Mouse (Mus musculus) limb, embryonic 13.5 days (tissue): ENCODE measurements around the gene Prkd2. TPM values are rescaled to one million over a fixed set of nuclear protein-coding genes. Genes with fewer than 3 reads are reported as not detected.
A peak's percentile ranks its signal among the peaks of the same experiment; 100 is the strongest.

Source experiments
- ATAC-seq: fragments of 200-750 bp; cut with Nextera tagmentation; 2 replicates; pipeline ENCODE4 v1.8.0; 2017; ENCODE audit warnings: low read depth, moderate number of reproducible peaks, moderate TSS enrichment; ENCODE audit not compliant: low FRiP score
- H3K27ac ChIP-seq: fragments of 300-500 bp; sonication (generic); 2 replicates; pipeline ENCODE4 v1.5.1; 2015; ENCODE audit warnings: inconsistent platforms, mild to moderate bottlenecking, moderate library complexity
- H3K27me3 ChIP-seq: fragments of 300-500 bp; sonication (generic); 2 replicates; pipeline ENCODE4 v1.6.1; 2015; ENCODE audit warnings: mild to moderate bottlenecking, inconsistent platforms
- H3K36me3 ChIP-seq: fragments of 300-500 bp; sonication (generic); 2 replicates; pipeline ENCODE4 v1.6.1; 2015; ENCODE audit warnings: inconsistent platforms, mild to moderate bottlenecking, moderate library complexity
- H3K4me1 ChIP-seq: fragments of 300-500 bp; sonication (generic); 2 replicates; pipeline ENCODE4 v1.6.1; 2015; ENCODE audit warnings: inconsistent platforms
- H3K4me2 ChIP-seq: fragments of 300-500 bp; sonication (generic); replicated peaks from 2 replicates; pipeline ENCODE4 v1.6.1; 2015; ENCODE audit warnings: inconsistent platforms, mild to moderate bottlenecking, moderate library complexity
- H3K4me3 ChIP-seq: fragments of 300-500 bp; sonication (generic); 2 replicates; pipeline ENCODE4 v1.5.1; 2015; ENCODE audit warnings: moderate library complexity, mild to moderate bottlenecking, inconsistent platforms
- H3K9ac ChIP-seq: fragments of 300-500 bp; sonication (generic); 2 replicates; pipeline ENCODE4 v1.6.1; 2015; ENCODE audit warnings: mild to moderate bottlenecking, inconsistent platforms
- H3K9me3 ChIP-seq: fragments of 300-500 bp; sonication (generic); 2 replicates; pipeline ENCODE4 v1.6.1; 2016; ENCODE audit warnings: inconsistent platforms
- WGBS: fragments of 180-500 bp; shearing (Covaris S2); methylation state at CpG from one replicate; pipeline ENCODE4 v1.1.7; 2015; 5-methylcytosine and 5-hydroxymethylcytosine counted together
- polyA plus RNA-seq: library from polyadenylated mRNA; unstranded; fragments of >200 nt; fragmentation: Nextera tagmentation; extraction: Ambion mirVana; gene quantifications from 2 replicates; pipeline ENCODE4 v1.2.1, GENCODE M21; 2015

Prkd2 gene
- polyA plus RNA-seq, 1 experiment from 2014 or later = 20.8 TPM

GRCm38 (mm10) chr7:16830449-16830848 is 12.3 kb upstream of the Prkd2 start:
- 86% methylated on average over 9 of the region's 9 CpGs for WGBS

GRCm38 (mm10) chr7:16837916-16838803 is 4.5 kb upstream of the Prkd2 start:
- Histone ChIP-seq H3K4me1 (0 out of 2 replicates have a peak, but pooled peaks cover 3% of the 10 kb centered on the region), H3K27ac (no peak overlapping the region), H3K4me2 (no peak overlapping the region), H3K36me3 (peaks cover 75% of the 10 kb centered on the region), H3K4me3 (no peak overlapping the region), H3K9ac (no peak overlapping the region), H3K9me3 (no peaks in the 10 kb centered on the region), H3K27me3 (no peaks in the 10 kb centered on the region)
- ATAC-seq = no peak
- 93% methylated on average over 18 of the region's 18 CpGs for WGBS

More at GRCm38 (mm10) chr7:16830449-16830848, 12.3 kb upstream of the Prkd2 start:
- Histone ChIP-seq H3K4me1 (no peaks in the 10 kb centered on the region), H3K9ac (no peak overlapping the region), H3K4me2 (no peak overlapping the region), H3K27ac (no peak overlapping the region), H3K27me3 (no peaks in the 10 kb centered on the region), H3K36me3 (peaks cover 100% of the 10 kb centered on the region), H3K9me3 (no peaks in the 10 kb centered on the region), H3K4me3 (no peak overlapping the region)
- ATAC-seq = no peak

GRCm38 (mm10) chr7:16838804-16839426 is 3.8 kb upstream of the Prkd2 start:
- WGBS = 84% methylated on average over 6 of the region's 6 CpGs
- Histone ChIP-seq H3K4me3 (no peak overlapping the region), H3K36me3 (peaks cover 67% of the 10 kb centered on the region), H3K9ac (no peak overlapping the region), H3K27ac (no peak overlapping the region), H3K4me2 (no peak overlapping the region), H3K4me1 (peaks cover 6% of the 10 kb centered on the region), H3K9me3 (no peaks in the 10 kb centered on the region), H3K27me3 (no peaks in the 10 kb centered on the region)
- no peak for ATAC-seq

- no peak overlapping the region for H3K4me2 ChIP-seq
- H3K27me3 ChIP-seq = no peaks in the 10 kb centered on the region
- H3K27ac ChIP-seq = no peak overlapping the region
- H3K36me3 ChIP-seq = peaks cover 61% of the 10 kb centered on the region
- no peaks in the 10 kb centered on the region for H3K9me3 ChIP-seq
- H3K9ac ChIP-seq = no peak overlapping the region
- no peak for ATAC-seq
- H3K4me1 ChIP-seq = peaks cover 13% of the 10 kb centered on the region
- WGBS = 92% methylated on average over 12 of the region's 12 CpGs
- no peak overlapping the region for H3K4me3 ChIP-seq
Measured at GRCm38 (mm10) chr7:16839427-16840108, 3.1 kb upstream of the Prkd2 start.

- WGBS = 86% methylated on average over 2 of the region's 2 CpGs
- Histone ChIP-seq H3K27me3 (no peaks in the 10 kb centered on the region), H3K27ac (no peak overlapping the region), H3K4me1 (peaks cover 18% of the 10 kb centered on the region), H3K4me2 (no peak overlapping the region), H3K9me3 (no peaks in the 10 kb centered on the region), H3K4me3 (no peak overlapping the region), H3K9ac (no peak overlapping the region), H3K36me3 (peaks cover 55% of the 10 kb centered on the region)
- no peak for ATAC-seq
Measured at GRCm38 (mm10) chr7:16840109-16840491, 2.6 kb upstream of the Prkd2 start.

GRCm38 (mm10) chr7:16841078-16841477 is 1.6 kb upstream of the Prkd2 start:
- Histone ChIP-seq H3K36me3 (peaks cover 55% of the 10 kb centered on the region), H3K4me1 (peaks cover 28% of the 10 kb centered on the region), H3K4me2 (no peak overlapping the region), H3K27me3 (no peaks in the 10 kb centered on the region), H3K27ac (peak overlapping the region; percentile 86; the same call in 1 of the 2 replicates), H3K9me3 (no peaks in the 10 kb centered on the region), H3K9ac (no peak overlapping the region), H3K4me3 (no peak overlapping the region)
- 77% methylated on average over 4 of the region's 4 CpGs for WGBS
- ATAC-seq = no peak

- ATAC-seq = no peak
- Histone ChIP-seq H3K4me2 (peak overlapping the region; percentile 98), H3K4me1 (peaks cover 28% of the 10 kb centered on the region), H3K27ac (peak overlapping the region; percentile 86; the same call in 1 of the 2 replicates), H3K9ac (peak overlapping the region; percentile 19; the same call in 1 of the 2 replicates), H3K36me3 (peaks cover 56% of the 10 kb centered on the region), H3K9me3 (no peaks in the 10 kb centered on the region), H3K27me3 (no peaks in the 10 kb centered on the region), H3K4me3 (peak overlapping the region; percentile 68)
- 43% methylated on average over 11 of the region's 11 CpGs for WGBS
Measured at GRCm38 (mm10) chr7:16841561-16842560, 841 bp upstream of the Prkd2 start.

GRCm38 (mm10) chr7:16843441-16844171 is 904 bp downstream of the Prkd2 start:
- Histone ChIP-seq H3K36me3 (peaks cover 55% of the 10 kb centered on the region), H3K4me1 (peaks cover 28% of the 10 kb centered on the region), H3K9ac (peak overlapping the region; percentile 89), H3K4me3 (peak overlapping the region; percentile 68), H3K9me3 (no peaks in the 10 kb centered on the region), H3K4me2 (peak overlapping the region; percentile 98), H3K27me3 (no peaks in the 10 kb centered on the region), H3K27ac (peak overlapping the region; percentile 86)
- ATAC-seq = peak; percentile 24; the same call in 1 of the 2 replicates
- 1% methylated on average over 33 of the region's 33 CpGs for WGBS

- Histone ChIP-seq H3K27ac (peak overlapping the region; percentile 79), H3K4me3 (peak overlapping the region; percentile 68), H3K9me3 (no peaks in the 10 kb centered on the region)
Measured at GRCm38 (mm10) chr7:16844696-16845071, 2.0 kb downstream of the Prkd2 start.

GRCm38 (mm10) chr7:16845072-16845819 is 2.5 kb downstream of the Prkd2 start:
- no peak for ATAC-seq
- peak overlapping the region; percentile 68 for H3K4me3 ChIP-seq
- H3K9me3 ChIP-seq = no peaks in the 10 kb centered on the region
- peak overlapping the region; percentile 98 for H3K4me2 ChIP-seq
- peak overlapping the region; percentile 89 for H3K9ac ChIP-seq
- H3K27ac ChIP-seq = peak overlapping the region; percentile 79
- H3K27me3 ChIP-seq = no peaks in the 10 kb centered on the region
- H3K4me1 ChIP-seq = peaks cover 28% of the 10 kb centered on the region
- 20% methylated on average over 14 of the region's 14 CpGs for WGBS
- peaks cover 55% of the 10 kb centered on the region for H3K36me3 ChIP-seq

More at GRCm38 (mm10) chr7:16844696-16845071, 2.0 kb downstream of the Prkd2 start:
- Histone ChIP-seq H3K36me3 (peaks cover 55% of the 10 kb centered on the region), H3K27me3 (no peaks in the 10 kb centered on the region), H3K9ac (peak overlapping the region; percentile 89), H3K4me1 (peaks cover 28% of the 10 kb centered on the region), H3K4me2 (peak overlapping the region; percentile 98)
- ATAC-seq = no peak
- 34% methylated on average over 3 of the region's 3 CpGs for WGBS
